Mouse (Mus musculus) right cerebral cortex, postnatal 10 days (tissue): ENCODE measurements around the gene Dnah7b.
A peak's percentile ranks its signal among the peaks of the same experiment; 100 is the strongest.
"Not testable (repeated sequence)": the region's sequence is repeated elsewhere in the genome, so short reads cannot be mapped to it uniquely, and the experiment has no call there.

Experiments
- DNase-seq, 2 experiments: peaks; one replicate each; pipeline ENCODE4 v3.0.0; 2021; ENCODE audit warnings: low spot score in 2 of 2

Dnah7b gene

GRCm38 (mm10) chr1:46294451-46294850, 228.3 kb downstream of the Dnah7b start:
- DNase-seq, result not testable (repeated sequence)

GRCm38 (mm10) chr1:46325942-46326341, 259.8 kb downstream of the Dnah7b start:
- DNase-seq, result not testable (repeated sequence)

- DNase-seq, result not testable (repeated sequence)
Observed at GRCm38 (mm10) chr1:46345301-46345700, 279.2 kb downstream of the Dnah7b start.

GRCm38 (mm10) chr1:46380641-46381040, 314.5 kb downstream of the Dnah7b start:
- not testable (repeated sequence) for DNase-seq

- DNase-seq, result not testable (repeated sequence)
Observed at GRCm38 (mm10) chr1:46394681-46395297, 328.7 kb downstream of the Dnah7b start.

GRCm38 (mm10) chr1:46408324-46409115, 342.4 kb downstream of the Dnah7b start:
- no peak for DNase-seq

GRCm38 (mm10) chr1:46414798-46415197, 348.7 kb downstream of the Dnah7b start:
- not testable (repeated sequence) for DNase-seq

- not testable (repeated sequence) for DNase-seq
Observed at GRCm38 (mm10) chr1:46416946-46417345, 350.8 kb downstream of the Dnah7b start.

GRCm38 (mm10) chr1:46418966-46419365, 352.9 kb downstream of the Dnah7b start:
- DNase-seq, result peak; percentile 39 to 41
